Mouse (Mus musculus) C2C12 (cell line): Measurements from ENCODE around the gene Gpr162. TPM values are rescaled to one million over a fixed set of nuclear protein-coding genes. Genes with fewer than 3 reads are reported as not detected.
A peak's percentile ranks its signal among the peaks of the same experiment; 100 is the strongest.

Experiments
- H3K27me3 ChIP-seq: one replicate; pipeline ENCODE4 v1.6.1; 2011; ENCODE audit not compliant: control insufficient read depth, insufficient read depth, insufficient read length
- H3K36me3 ChIP-seq: one replicate; pipeline ENCODE4 v1.6.1; 2011; ENCODE audit not compliant: control insufficient read depth, insufficient read depth
- H3K4me3 ChIP-seq: one replicate; pipeline ENCODE4 v1.5.1; 2011; ENCODE audit warnings: mild to moderate bottlenecking, control low read depth; ENCODE audit not compliant: poor library complexity, insufficient read depth, severe bottlenecking
- H3K79me2 ChIP-seq: one replicate; pipeline ENCODE4 v1.6.1; 2011; ENCODE audit not compliant: control insufficient read depth, insufficient read depth
- H3K79me3 ChIP-seq: one replicate; pipeline ENCODE4 v1.6.1; 2011; ENCODE audit warnings: low read depth, control low read depth
- H3ac ChIP-seq: one replicate; pipeline ENCODE3; 2011; ENCODE audit warnings: low read depth; ENCODE audit not compliant: control insufficient read depth, insufficient read length
- CEBPB ChIP-seq: IDR thresholded peaks from one replicate; pipeline ENCODE4 v1.6.1; 2011; ENCODE audit warnings: low read depth, mild to moderate bottlenecking, control low read depth, moderate library complexity
- CTCF ChIP-seq: IDR thresholded peaks from one replicate; pipeline ENCODE4 v1.5.1; 2011; ENCODE audit not compliant: control insufficient read depth, insufficient read depth, insufficient read length
- FOSL1 ChIP-seq: IDR thresholded peaks from one replicate; pipeline ENCODE4 v1.8.0; 2011; ENCODE audit warnings: mild to moderate bottlenecking, low read length; ENCODE audit not compliant: poor library complexity, insufficient read depth, severe bottlenecking
- MAX ChIP-seq: IDR thresholded peaks from one replicate; pipeline ENCODE4 v1.6.1; 2011; ENCODE audit warnings: mild to moderate bottlenecking, control low read depth
- MYOD1 ChIP-seq: IDR thresholded peaks from one replicate; pipeline ENCODE4 v1.6.1; 2011; ENCODE audit warnings: low read depth; ENCODE audit not compliant: control insufficient read depth, insufficient read length
- MYOG ChIP-seq: IDR thresholded peaks from one replicate; pipeline ENCODE4 v1.6.1; 2011; ENCODE audit not compliant: control insufficient read depth, insufficient read length; ENCODE audit errors: extremely low read depth
- USF1 ChIP-seq: IDR thresholded peaks from one replicate; pipeline ENCODE4 v1.6.1; 2011; ENCODE audit warnings: low read depth, mild to moderate bottlenecking, control low read depth, moderate library complexity
- long read RNA-seq, 2 experiments: library from polyadenylated mRNA; unstranded; transcript quantifications; one replicate each; pipeline ENCODE4 v2.0.0; 2019 to 2020
- polyA plus RNA-seq: library from polyadenylated mRNA; unstranded; fragments of >200 nt; fragmentation: generic; extraction: Trizol; gene quantifications from one replicate; pipeline ENCODE4 v1.2.1, GENCODE M21; 2012; ENCODE audit warnings: missing spikeins

Gene Gpr162
- polyA plus RNA-seq, result 0.05 TPM
- long read RNA-seq, experiment 1, result 0 reads
- long read RNA-seq, experiment 2, result 0 reads

DNA sequence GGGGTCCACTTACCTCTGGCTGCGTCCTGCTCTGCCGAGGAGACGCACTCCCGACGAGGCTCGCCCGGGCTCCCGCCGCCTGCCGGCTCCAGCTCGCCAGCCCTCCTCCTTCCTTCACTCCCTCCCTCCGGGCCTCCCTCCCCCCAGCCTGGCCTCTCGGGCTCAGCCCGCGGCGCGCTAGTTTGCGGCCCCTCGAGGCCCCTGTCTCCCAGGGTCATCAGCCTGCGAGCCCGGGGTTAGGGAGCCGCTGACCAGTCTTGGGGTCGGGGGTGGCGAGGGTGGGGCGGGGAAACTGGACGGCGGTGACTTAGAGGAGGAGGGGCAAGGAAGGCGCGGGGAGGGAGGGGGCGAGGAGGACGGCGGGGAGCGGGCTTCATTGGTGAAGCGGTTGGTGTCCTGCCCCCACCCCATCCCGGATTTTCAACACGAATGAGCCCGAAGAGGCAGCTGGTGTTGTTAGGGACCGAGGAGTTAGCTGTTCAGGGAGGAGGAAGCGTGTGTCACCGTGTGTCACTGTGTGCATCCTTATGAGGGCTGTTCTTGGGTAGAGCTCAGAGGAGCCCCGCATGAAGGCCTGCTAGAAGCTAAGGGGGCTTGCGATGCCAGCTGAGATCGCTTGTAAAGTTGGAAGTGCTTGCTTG, at the start of gene Gpr162:
Gene Gpr162, minus strand, starts transcription at position 326 of the 641 bp plus-strand sequence.
- Histone ChIP-seq H3K79me3 (no peaks in the 10 kb centered on the region), H3K36me3 (no peaks in the 10 kb centered on the region), H3K4me3 (no peak within 1 kb of the TSS), H3K79me2 (no peaks in the 10 kb centered on the region), H3ac (peak within 1 kb of the TSS; percentile 36), H3K27me3 (peaks cover 65% of the 10 kb centered on the region)
- no peak for TF ChIP-seq FOSL1
- TF ChIP-seq MYOD1, result no peak
- no peak for TF ChIP-seq CEBPB
- no peak for TF ChIP-seq MAX
- no peak for TF ChIP-seq MYOG
- TF ChIP-seq USF1, result no peak
- no peak for TF ChIP-seq CTCF

DNA sequence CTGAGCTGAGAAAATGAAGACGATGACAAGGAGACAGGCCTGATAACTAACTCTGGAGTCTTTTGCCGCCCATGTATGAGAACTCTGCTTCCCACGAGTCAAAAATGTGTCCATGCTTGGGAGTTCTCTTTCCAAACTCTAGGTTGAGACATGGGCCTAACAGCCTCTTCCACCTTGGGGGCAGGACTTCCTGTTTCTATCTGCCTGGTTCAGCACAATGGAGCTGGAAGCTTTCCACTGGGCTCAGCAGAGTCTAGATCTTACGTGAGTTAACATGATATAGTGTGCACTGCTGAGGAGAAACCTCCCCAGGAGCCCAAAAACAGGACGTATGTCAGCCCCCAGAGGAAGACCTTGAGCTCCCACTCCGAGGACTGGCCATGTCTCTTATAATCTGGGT, 49.4 kb upstream of the Gpr162 start:
- Histone ChIP-seq H3K36me3 (peaks cover 34% of the 10 kb centered on the region), H3K27me3 (no peaks in the 10 kb centered on the region), H3ac (no peak overlapping the region), H3K79me3 (peaks cover 22% of the 10 kb centered on the region), H3K79me2 (peaks cover 22% of the 10 kb centered on the region), H3K4me3 (no peak overlapping the region)
- TF ChIP-seq MYOG (no peak), CTCF (no peak), MAX (no peak), FOSL1 (no peak), MYOD1 (no peak), USF1 (no peak), CEBPB (no peak)

DNA sequence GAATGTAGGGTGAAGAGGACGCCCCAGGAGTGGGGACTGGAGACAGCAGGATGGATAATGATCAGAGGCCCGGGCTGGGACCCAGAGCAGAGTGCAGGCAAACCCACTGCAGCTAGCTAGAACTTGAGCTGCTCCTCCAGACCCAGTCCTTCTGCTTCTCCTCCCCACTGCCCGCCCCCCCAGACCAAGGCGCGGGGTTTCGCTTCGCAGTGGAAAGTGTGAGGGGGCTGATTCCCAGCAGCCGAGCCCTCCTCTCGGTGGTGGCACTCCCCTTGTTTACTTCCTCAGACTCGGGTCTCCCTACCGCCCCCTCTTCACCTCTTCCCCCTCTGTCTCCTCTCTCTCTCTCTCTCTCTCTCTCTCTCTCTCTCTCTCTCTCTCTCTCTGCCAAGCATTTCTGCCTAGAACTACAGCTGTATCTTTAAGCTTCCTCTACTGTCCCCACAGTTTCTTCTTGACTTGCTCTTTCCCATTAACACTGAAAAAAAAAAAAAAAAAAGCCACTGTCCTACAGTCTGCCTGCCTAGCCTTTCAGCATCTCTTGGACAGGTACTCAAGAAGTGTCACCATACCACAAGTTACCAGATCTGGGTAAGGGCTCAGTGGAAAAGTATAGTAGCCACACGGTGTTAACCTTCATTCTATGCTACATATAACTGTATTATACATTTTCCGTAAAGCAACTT, 47.9 kb upstream of the Gpr162 start, which contains the start of gene Lag3:
Gene Lag3, minus strand, starts transcription at position 173 of the 686 bp plus-strand sequence.
- H3K79me3 ChIP-seq, result peaks cover 18% of the 10 kb centered on the region
- H3ac ChIP-seq, result no peak within 1 kb of the TSS
- no peaks in the 10 kb centered on the region for H3K27me3 ChIP-seq
- H3K4me3 ChIP-seq, result no peak within 1 kb of the TSS
- H3K36me3 ChIP-seq, result peaks cover 34% of the 10 kb centered on the region
- TF ChIP-seq CTCF (no peak), FOSL1 (no peak)
- peaks cover 17% of the 10 kb centered on the region for H3K79me2 ChIP-seq

DNA sequence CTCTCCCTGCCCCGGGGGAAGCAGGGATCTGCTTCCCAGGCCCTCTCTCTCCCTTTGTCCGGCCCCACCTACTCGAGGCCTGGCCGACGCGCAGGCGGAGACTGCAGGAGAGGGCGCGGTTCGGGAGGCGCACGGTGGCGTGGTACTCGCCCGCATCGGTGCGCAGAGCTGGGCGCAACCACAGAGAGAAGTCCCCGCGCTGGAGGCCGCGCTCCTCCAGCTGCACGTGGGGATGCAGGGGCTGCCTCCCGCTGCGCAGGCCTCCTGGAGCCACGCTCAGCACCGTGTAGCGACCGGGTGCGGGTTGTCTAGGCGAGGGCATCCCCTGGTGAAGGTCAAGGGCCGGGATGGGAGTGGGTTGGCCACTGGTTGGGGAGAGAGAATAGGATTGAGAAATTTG, 46.2 kb upstream of the Gpr162 start:
- no peak overlapping the region for H3K4me3 ChIP-seq
- H3ac ChIP-seq, result no peak overlapping the region
- TF ChIP-seq MAX, result no peak
- no peak for TF ChIP-seq FOSL1
- no peak for TF ChIP-seq USF1
- no peak for TF ChIP-seq CTCF
- TF ChIP-seq MYOG, result no peak
- TF ChIP-seq MYOD1, result no peak
- no peak for TF ChIP-seq CEBPB
- H3K79me2 ChIP-seq, result peaks cover under 1% of the 10 kb centered on the region
- H3K27me3 ChIP-seq, result no peaks in the 10 kb centered on the region
- peaks cover 23% of the 10 kb centered on the region for H3K36me3 ChIP-seq
- H3K79me3 ChIP-seq, result peaks cover 3% of the 10 kb centered on the region

DNA sequence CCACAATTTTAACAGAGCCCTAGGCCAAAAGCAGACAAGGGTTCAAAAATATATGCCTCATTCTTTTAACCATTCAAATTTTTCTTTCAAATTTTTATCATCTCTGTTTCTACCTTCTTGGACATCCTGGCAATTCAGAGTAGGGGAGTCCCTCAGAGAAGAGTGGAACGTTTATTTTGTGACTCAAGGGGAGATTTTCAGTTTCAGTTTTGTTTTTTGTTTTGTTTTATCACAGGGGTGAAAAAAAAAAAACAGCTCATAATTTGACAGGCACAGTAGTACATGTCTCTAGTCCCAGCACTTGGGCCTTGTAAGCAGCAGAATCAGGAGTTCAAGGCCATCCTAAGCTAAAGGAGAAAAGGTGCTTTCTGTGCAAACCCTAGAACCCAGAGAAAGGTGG, 44.0 kb upstream of the Gpr162 start:
- Histone ChIP-seq H3K36me3 (peaks cover under 1% of the 10 kb centered on the region), H3ac (no peak overlapping the region), H3K79me3 (no peaks in the 10 kb centered on the region), H3K27me3 (no peaks in the 10 kb centered on the region), H3K79me2 (no peaks in the 10 kb centered on the region), H3K4me3 (no peak overlapping the region)
- TF ChIP-seq MYOD1 (no peak), CEBPB (no peak), USF1 (no peak), MAX (no peak), FOSL1 (no peak), CTCF (no peak)
